Mouse (Mus musculus) lung, postnatal 0 days (tissue): ENCODE measurements around the gene Arpc4. TPM values are rescaled to one million over a fixed set of nuclear protein-coding genes. Genes with fewer than 3 reads are reported as not detected.
A peak's percentile ranks its signal among the peaks of the same experiment; 100 is the strongest.
"Not testable (repeated sequence)": the region's sequence is repeated elsewhere in the genome, so short reads cannot be mapped to it uniquely, and the experiment has no call there.

Experiments used
- ATAC-seq: fragments of 200-750 bp; cut with Nextera tagmentation; 2 replicates; pipeline ENCODE4 v1.8.0; 2017; ENCODE audit warnings: moderate library complexity
- DNase-seq: peaks from one replicate; pipeline ENCODE4 v3.0.0-alpha.2; 2016; ENCODE audit warnings: low spot score
- H3K27ac ChIP-seq: fragments of 300-500 bp; sonication (generic); 2 replicates; pipeline ENCODE4 v1.5.1; 2014; ENCODE audit warnings: antibody characterized with exemption, mild to moderate bottlenecking, low read length, mixed read lengths
- H3K27me3 ChIP-seq: fragments of 300-500 bp; sonication (generic); replicated peaks from 2 replicates; pipeline ENCODE4 v1.6.1; 2014; ENCODE audit warnings: low read length, mixed read lengths; ENCODE audit not compliant: insufficient read depth
- H3K36me3 ChIP-seq: fragments of 300-500 bp; sonication (generic); 2 replicates; pipeline ENCODE4 v1.6.1; 2014; ENCODE audit warnings: low read length, mixed read lengths; ENCODE audit not compliant: insufficient read depth
- H3K4me1 ChIP-seq: fragments of 300-500 bp; sonication (generic); 2 replicates; pipeline ENCODE4 v1.6.1; 2014; ENCODE audit warnings: antibody characterized with exemption, low read depth, low read length, mixed read lengths; ENCODE audit not compliant: insufficient read depth
- H3K4me2 ChIP-seq: fragments of 300-500 bp; sonication (generic); replicated peaks from 2 replicates; pipeline ENCODE4 v1.6.1; 2014; ENCODE audit warnings: low read depth, mild to moderate bottlenecking, low read length, moderate library complexity, mixed read lengths
- H3K4me3 ChIP-seq: fragments of 300-500 bp; sonication (generic); 2 replicates; pipeline ENCODE4 v1.5.1; 2014; ENCODE audit warnings: low read depth, low read length
- H3K9ac ChIP-seq: fragments of 300-500 bp; sonication (generic); replicated peaks from 2 replicates; pipeline ENCODE4 v1.6.1; 2014; ENCODE audit warnings: low read depth, mild to moderate bottlenecking
- H3K9me3 ChIP-seq: fragments of 300-500 bp; sonication (generic); 2 replicates; pipeline ENCODE4 v1.6.1; 2016; ENCODE audit warnings: low read length, mixed read lengths
- CTCF ChIP-seq: IDR thresholded peaks from 2 replicates; pipeline ENCODE4 v1.5.1; 2016; ENCODE audit warnings: antibody characterized with exemption, mild to moderate bottlenecking
- EP300 ChIP-seq: IDR thresholded peaks from 2 replicates; pipeline ENCODE4 v1.6.1; 2016; ENCODE audit warnings: antibody characterized with exemption, mild to moderate bottlenecking, control low read depth
- WGBS: fragments of 180-500 bp; shearing (Covaris S2); extraction: QIAGEN DNeasy Blood & Tissue Kit; methylation state at CpG from one replicate; pipeline ENCODE4 v1.1.7; 2014; 5-methylcytosine and 5-hydroxymethylcytosine counted together
- polyA plus RNA-seq: library from polyadenylated mRNA; unstranded; fragments of >200 nt; fragmentation: Nextera tagmentation; extraction: Ambion mirVana; gene quantifications from 2 replicates; pipeline ENCODE4 v1.2.1, GENCODE M21; 2015

Gene Arpc4
- polyA plus RNA-seq = 349 and 358 TPM in 2 replicates

DNA sequence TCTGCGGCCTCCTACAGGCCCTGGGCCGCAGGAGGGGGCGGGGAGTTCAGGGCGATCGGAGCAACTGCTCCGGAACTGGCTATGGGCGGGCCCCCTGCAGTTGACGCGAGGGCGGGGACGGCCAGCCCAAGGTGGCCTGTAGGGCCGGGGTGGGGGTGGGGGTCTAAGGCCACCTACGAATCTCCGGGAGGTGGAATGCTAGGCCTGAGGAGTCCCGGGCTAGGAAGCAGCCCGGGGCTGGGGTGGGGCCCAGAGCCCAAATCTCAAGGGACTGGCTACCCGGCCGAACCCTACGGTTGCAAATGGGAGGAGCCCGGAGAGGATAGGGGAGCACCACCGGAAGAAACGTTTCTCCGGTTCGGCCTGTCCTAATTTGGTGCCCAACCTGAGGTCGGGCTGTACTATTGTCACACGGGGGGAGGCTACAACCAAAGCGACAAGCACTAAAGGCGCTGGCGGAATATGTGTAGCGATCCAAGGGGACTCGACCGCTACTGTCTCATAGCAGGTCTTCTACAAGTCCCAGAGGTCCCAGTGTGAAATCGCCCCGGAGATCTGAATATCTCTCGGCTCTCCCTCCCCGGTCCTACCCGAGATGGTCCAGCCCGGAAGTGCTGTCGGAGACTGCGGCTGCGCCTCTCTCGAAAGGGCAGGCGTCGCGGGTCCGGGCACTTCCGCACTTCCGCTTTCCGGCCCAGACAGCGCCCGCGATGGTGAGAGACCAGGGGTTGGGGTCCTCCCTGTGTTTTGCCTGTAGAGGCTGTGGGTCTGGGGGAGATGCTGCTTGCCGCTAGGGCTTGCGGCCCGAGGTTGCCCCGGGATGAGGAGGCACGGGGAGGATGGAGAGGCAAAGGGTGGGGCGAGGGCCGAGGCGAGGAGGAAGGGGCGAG lies at the start of gene Arpc4, which contains the start of gene Tada3:
Arpc4 (plus strand) TSS at position 620 of the 890 bp plus-strand sequence.
Tada3 (minus strand) TSS at position 388 of the 890 bp plus-strand sequence.
- peak within 1 kb of the TSS; percentile 82 for H3K4me2 ChIP-seq
- no peaks in the 10 kb centered on the region for H3K27me3 ChIP-seq
- under 1% methylated on average over 58 of the region's 61 CpGs for WGBS
- ATAC-seq = peak; percentile 96
- peak; percentile 85 for TF ChIP-seq EP300
- peak; percentile 54 for TF ChIP-seq CTCF
- H3K27ac ChIP-seq = peak within 1 kb of the TSS; percentile 82
- H3K36me3 ChIP-seq = peaks cover 31% of the 10 kb centered on the region
- peak; percentile 99 for DNase-seq
- 0 out of 2 replicates have a peak, but pooled peaks cover 3% of the 10 kb centered on the region for H3K4me1 ChIP-seq
- H3K9me3 ChIP-seq = no peaks in the 10 kb centered on the region
- H3K9ac ChIP-seq = peak within 1 kb of the TSS; percentile 85
- H3K4me3 ChIP-seq = peak within 1 kb of the TSS; percentile 85

DNA sequence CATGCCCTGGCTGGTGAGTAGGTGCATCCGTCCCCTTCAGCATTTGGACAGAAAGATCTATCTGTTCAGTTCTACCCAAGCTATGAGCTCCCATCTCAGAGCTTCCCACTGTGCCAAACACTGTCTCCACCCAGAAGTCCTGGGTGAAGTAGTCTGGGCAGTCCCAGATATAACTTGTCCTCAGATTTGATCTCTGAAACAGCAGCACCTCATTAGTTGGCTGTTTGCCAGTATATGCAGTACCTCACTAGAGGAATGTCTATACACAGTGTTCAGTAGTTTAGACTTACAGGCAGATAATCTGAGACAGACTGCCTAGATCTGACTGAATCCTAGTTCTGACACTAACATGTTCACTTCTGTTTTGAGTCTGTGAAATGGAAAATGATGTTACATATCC lies 48.5 kb upstream of the Arpc4 start:
- Histone ChIP-seq H3K27me3 (no peaks in the 10 kb centered on the region), H3K4me3 (no peak overlapping the region)
- no peak for TF ChIP-seq CTCF
- TF ChIP-seq EP300 = no peak

DNA sequence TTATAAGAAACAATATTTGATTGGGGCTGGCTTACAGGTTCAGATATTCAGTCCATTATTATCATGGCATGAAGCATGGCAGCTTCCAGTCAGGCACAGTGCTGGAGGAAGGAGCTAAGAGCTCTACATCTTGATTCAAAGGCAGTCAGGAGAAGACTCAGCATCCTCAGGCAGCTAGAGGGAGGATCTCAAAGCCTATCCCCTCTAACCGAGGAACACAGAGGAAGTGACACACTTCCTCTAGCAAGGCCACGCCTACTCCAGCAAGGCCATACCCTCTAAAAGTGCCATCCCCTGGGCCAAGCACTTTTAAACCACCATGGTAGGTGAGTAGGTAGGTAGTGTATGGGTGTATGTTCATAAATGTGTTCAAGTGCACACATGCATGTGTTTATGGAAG lies 47.4 kb upstream of the Arpc4 start:
- Histone ChIP-seq H3K27me3 (no peaks in the 10 kb centered on the region), H3K9ac (no peak overlapping the region), H3K4me2 (no peak overlapping the region), H3K27ac (no peak overlapping the region), H3K4me1 (0 out of 2 replicates have a peak, but pooled peaks cover 5% of the 10 kb centered on the region), H3K36me3 (peaks cover 5% of the 10 kb centered on the region; the same call in 1 of the 2 replicates), H3K9me3 (no peaks in the 10 kb centered on the region), H3K4me3 (no peak overlapping the region)
- ATAC-seq = no peak
- TF ChIP-seq EP300 (no peak), CTCF (0 out of 2 replicates have a peak, but pooled peaks have one; percentile 1)
- 34% methylated on average over 2 of the region's 2 CpGs for WGBS
- peak; percentile 56 for DNase-seq

More for the DNA sequence above, 48.5 kb upstream of the Arpc4 start:
- H3K4me1 ChIP-seq = 0 out of 2 replicates have a peak, but pooled peaks cover 5% of the 10 kb centered on the region
- H3K9me3 ChIP-seq = no peaks in the 10 kb centered on the region
- DNase-seq (no peak), ATAC-seq (no peak)
- H3K9ac ChIP-seq = no peak overlapping the region
- H3K27ac ChIP-seq = no peak overlapping the region
- no peaks in the 10 kb centered on the region; the same call in 1 of the 2 replicates for H3K36me3 ChIP-seq
- H3K4me2 ChIP-seq = no peak overlapping the region
- 84% methylated on average over 1 of the region's 1 CpGs for WGBS

DNA sequence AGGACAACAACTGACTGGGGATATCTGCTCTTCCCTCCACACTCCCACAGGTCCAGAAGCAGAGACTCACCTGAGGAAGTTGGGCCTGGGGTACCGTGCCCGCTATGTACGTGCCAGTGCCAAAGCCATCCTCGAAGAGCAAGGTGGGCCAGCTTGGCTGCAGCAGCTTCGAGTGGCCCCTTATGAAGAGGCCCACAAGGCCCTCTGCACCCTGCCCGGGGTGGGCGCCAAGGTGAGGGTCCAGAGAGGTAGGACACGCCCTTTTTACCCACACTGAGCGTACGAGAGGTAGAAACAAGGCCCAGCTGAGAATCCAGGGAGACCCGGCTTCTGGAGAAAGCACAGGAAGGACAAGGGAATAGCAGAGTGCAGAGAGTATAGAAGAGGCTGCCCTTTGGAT lies 46.2 kb upstream of the Arpc4 start:
- no peak overlapping the region for H3K4me2 ChIP-seq
- no peaks in the 10 kb centered on the region for H3K27me3 ChIP-seq
- H3K27ac ChIP-seq = no peak overlapping the region
- DNase-seq (no peak), ATAC-seq (no peak)
- peaks cover 15% of the 10 kb centered on the region; the same call in 1 of the 2 replicates for H3K36me3 ChIP-seq
- no peak overlapping the region for H3K4me3 ChIP-seq
- no peak overlapping the region for H3K9ac ChIP-seq
- TF ChIP-seq EP300 (no peak), CTCF (no peak)
- no peaks in the 10 kb centered on the region for H3K9me3 ChIP-seq
- H3K4me1 ChIP-seq = 0 out of 2 replicates have a peak, but pooled peaks cover 5% of the 10 kb centered on the region
- 78% methylated on average over 11 of the region's 11 CpGs for WGBS

DNA sequence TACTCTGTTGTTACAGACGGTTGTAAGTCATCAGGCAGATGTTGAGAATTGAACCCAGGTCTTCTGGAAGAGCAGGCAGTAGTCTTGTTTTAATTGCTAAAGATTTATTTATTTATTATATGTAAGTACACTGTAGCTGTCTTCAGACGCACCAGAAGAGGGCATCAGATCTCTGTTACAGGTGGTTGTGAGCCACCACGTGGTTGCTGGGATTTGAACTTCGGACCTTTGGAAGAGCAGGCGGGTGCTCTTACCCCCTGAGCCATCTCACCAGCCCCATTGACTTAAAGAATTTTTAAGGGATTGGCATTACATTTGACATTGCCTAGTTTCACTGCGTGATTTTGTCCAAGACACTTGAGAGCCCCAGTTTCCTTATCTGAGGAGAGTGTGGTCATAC lies 45.2 kb upstream of the Arpc4 start:
- H3K9me3 ChIP-seq, H3K9ac ChIP-seq, H3K27me3 ChIP-seq, H3K4me3 ChIP-seq, DNase-seq, H3K4me2 ChIP-seq, ATAC-seq, H3K27ac ChIP-seq, H3K4me1 ChIP-seq: not testable (repeated sequence)
- TF ChIP-seq CTCF (peak; percentile 29; the same call in 1 of the 2 replicates), EP300 (0 out of 2 replicates have a peak, but pooled peaks have one; percentile 19)
- whole genome bisulfite sequencing = 54% methylated on average over 6 of the region's 6 CpGs
- H3K36me3 ChIP-seq = peaks cover 19% of the 10 kb centered on the region; the same call in 1 of the 2 replicates
